Mouse (Mus musculus): ENCODE results near the gene Taar4. TPM values are rescaled to one million over a fixed set of nuclear protein-coding genes. Genes with fewer than 3 reads are reported as not detected.

Taar4 gene
- polyA plus RNA-seq (2012; rRNA removed), result not detected in 2 replicates

DNA sequence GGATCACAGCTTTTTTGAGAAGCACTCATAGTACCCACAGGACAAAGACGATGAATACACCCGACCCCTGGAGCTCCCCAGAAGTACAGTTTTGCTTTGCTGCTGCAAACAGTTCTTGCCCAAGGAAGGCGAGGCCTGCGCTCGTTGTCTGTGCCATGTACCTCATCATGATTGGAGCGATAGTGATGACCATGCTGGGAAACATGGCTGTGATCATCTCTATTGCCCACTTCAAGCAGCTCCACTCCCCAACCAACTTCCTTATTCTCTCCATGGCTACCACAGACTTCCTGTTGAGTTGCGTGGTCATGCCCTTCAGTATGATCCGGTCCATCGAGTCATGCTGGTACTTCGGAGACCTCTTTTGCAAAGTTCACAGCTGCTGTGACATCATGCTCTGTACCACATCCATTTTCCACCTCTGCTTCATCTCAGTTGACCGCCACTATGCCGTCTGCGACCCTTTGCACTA lies at the start of gene Taar4:
Gene Taar4, plus strand, starts transcription at position 51 of the 472 bp plus-strand sequence.
- no peaks in the 10 kb centered on the region for H3K27me3 ChIP-seq (ENCODE audit: control insufficient read depth, insufficient read depth, low read length)
- H3K27ac ChIP-seq (ENCODE audit: insufficient read depth, low read length), result no peak within 1 kb of the TSS
- WGBS, result 94% methylated on average over 13 of the region's 13 CpGs
- no peak for TF ChIP-seq POLR2A (IDR thresholded peaks at IDR 0.05; ENCODE audit: borderline replicate concordance, insufficient read depth, low read length)
- no peak for DNase-seq
- H3K4me3 ChIP-seq (replicated peaks; ENCODE audit: insufficient read depth, low read depth, low read length), result no peak within 1 kb of the TSS
- peaks cover 2% of the 10 kb centered on the region; the same call in 1 of the 2 replicates for H3K4me1 ChIP-seq (ENCODE audit: control insufficient read depth, insufficient read depth, low read length)

DNA sequence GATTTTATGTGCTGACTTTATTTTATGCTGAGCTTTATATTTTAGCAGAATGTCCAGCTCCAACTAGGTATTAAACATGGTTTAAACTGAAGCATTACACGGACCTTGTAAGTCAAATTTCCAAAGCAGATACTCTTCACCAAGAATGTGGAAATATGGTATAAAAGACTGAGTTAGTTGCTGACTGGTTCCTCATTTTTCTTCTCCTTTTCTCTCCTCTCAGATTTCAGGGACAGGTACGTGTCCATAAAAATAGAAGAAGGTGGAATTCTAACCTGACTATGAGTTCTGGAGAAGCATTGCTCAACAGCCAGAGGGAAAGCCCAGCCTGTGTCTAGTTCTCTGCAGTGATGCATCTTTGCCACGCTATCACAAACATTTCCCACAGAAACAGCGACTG lies 40.2 kb upstream of the Taar4 start, which contains the start of gene Taar1:
Gene Taar1, plus strand, starts transcription at position 301 of the 400 bp plus-strand sequence.
- no peak for TF ChIP-seq CTCF (IDR thresholded peaks at IDR 0.05; ENCODE audit: borderline replicate concordance, insufficient read depth, low read depth, low read length)
- TF ChIP-seq POLR2A (IDR thresholded peaks at IDR 0.05; ENCODE audit: borderline replicate concordance, insufficient read depth, low read length), result no peak
- WGBS, result 94% methylated on average over 4 of the region's 4 CpGs
- Histone ChIP-seq H3K27ac (ENCODE audit: insufficient read depth, low read length) (no peak within 1 kb of the TSS), H3K4me3 (replicated peaks; ENCODE audit: insufficient read depth, low read depth, low read length) (no peak within 1 kb of the TSS), H3K27me3 (ENCODE audit: control insufficient read depth, insufficient read depth, low read length) (no peaks in the 10 kb centered on the region), H3K4me1 (ENCODE audit: control insufficient read depth, insufficient read depth, low read length) (no peaks in the 10 kb centered on the region)
- DNase-seq, result no peak

DNA sequence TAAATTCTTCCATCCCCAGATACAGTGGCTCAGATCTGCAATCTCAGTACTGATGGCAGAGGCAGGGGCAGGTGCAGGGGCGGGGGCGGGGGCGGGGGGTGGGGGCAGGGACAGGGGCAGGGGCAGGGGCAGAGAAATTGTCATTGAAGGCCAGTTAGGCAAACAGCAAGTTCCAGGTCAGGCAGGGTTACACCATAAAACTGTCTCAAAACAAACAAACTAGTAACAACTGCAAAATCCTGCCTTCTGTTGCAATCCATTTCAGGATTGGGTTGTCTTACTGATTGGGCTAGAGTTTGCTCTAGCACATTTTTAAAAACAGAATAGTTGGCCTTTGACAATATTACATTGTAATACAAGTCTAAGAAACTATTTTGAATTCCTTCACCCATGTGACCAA lies 37.8 kb upstream of the Taar4 start:
- H3K4me1 ChIP-seq (ENCODE audit: control insufficient read depth, insufficient read depth, low read length), result no peaks in the 10 kb centered on the region
- H3K27me3 ChIP-seq (ENCODE audit: control insufficient read depth, insufficient read depth, low read length), result no peaks in the 10 kb centered on the region
- no peak overlapping the region for H3K27ac ChIP-seq (ENCODE audit: insufficient read depth, low read length)
- no peak for DNase-seq
- no peak overlapping the region for H3K4me3 ChIP-seq (replicated peaks; ENCODE audit: insufficient read depth, low read depth, low read length)
- TF ChIP-seq CTCF (IDR thresholded peaks at IDR 0.05; ENCODE audit: borderline replicate concordance, insufficient read depth, low read depth, low read length), result no peak
- TF ChIP-seq POLR2A (IDR thresholded peaks at IDR 0.05; ENCODE audit: borderline replicate concordance, insufficient read depth, low read length), result no peak
- 78% methylated on average over 3 of the region's 3 CpGs for WGBS

DNA sequence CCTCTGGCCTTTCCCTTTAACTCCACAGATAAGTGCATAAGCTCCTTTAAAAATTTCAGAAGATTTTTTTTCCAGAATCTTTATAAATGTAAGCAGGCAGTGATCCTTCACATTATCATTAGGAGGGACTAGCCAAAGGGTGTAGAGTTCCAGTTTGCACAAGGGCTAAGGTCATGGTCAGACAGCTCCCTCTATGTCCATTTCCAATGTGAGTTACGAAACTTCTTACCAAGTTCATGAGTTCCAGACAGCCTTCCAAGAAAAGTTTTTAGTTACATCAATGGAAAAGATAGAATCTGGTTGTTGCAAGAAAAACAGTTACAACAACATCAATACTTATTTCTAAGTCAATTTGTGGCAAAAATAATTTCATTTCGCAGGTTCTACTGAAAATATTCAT lies 36.4 kb upstream of the Taar4 start:
- 87% methylated on average over 2 of the region's 2 CpGs for WGBS
- H3K27ac ChIP-seq (ENCODE audit: insufficient read depth, low read length), result no peak overlapping the region
- no peak for DNase-seq
- no peak for TF ChIP-seq CTCF (IDR thresholded peaks at IDR 0.05; ENCODE audit: borderline replicate concordance, insufficient read depth, low read depth, low read length)
- no peak for TF ChIP-seq POLR2A (IDR thresholded peaks at IDR 0.05; ENCODE audit: borderline replicate concordance, insufficient read depth, low read length)
- H3K27me3 ChIP-seq (ENCODE audit: control insufficient read depth, insufficient read depth, low read length), result no peaks in the 10 kb centered on the region
- H3K4me1 ChIP-seq (ENCODE audit: control insufficient read depth, insufficient read depth, low read length), result no peaks in the 10 kb centered on the region
- H3K4me3 ChIP-seq (replicated peaks; ENCODE audit: insufficient read depth, low read depth, low read length), result no peak overlapping the region

DNA sequence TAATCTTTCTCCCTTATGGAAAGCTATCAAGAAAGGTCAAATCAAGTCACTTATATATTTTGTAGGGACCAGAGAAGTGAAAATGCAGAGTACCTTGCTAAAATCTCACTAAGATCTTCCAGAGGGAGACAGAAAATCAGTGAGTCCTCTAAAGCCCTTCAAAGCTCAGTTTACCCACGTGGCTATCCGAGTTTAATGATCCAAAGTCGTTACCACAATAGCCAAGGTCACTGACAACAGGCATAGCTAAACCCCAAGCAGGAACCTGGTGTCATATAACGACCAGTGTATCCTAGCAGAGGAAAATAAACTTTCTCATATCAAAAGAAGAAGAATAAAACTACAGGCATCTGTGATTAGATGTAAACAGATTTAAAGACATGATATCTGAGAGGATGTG lies 22.7 kb upstream of the Taar4 start:
- no peak for DNase-seq
- Histone ChIP-seq H3K27me3 (ENCODE audit: control insufficient read depth, insufficient read depth, low read length) (no peaks in the 10 kb centered on the region), H3K4me3 (replicated peaks; ENCODE audit: insufficient read depth, low read depth, low read length) (no peak overlapping the region), H3K27ac (ENCODE audit: insufficient read depth, low read length) (no peak overlapping the region), H3K4me1 (ENCODE audit: control insufficient read depth, insufficient read depth, low read length) (no peaks in the 10 kb centered on the region)
- no peak for TF ChIP-seq POLR2A (IDR thresholded peaks at IDR 0.05; ENCODE audit: borderline replicate concordance, insufficient read depth, low read length)
- TF ChIP-seq CTCF (IDR thresholded peaks at IDR 0.05; ENCODE audit: borderline replicate concordance, insufficient read depth, low read depth, low read length), result no peak
- 56% methylated on average over 4 of the region's 4 CpGs for WGBS

DNA sequence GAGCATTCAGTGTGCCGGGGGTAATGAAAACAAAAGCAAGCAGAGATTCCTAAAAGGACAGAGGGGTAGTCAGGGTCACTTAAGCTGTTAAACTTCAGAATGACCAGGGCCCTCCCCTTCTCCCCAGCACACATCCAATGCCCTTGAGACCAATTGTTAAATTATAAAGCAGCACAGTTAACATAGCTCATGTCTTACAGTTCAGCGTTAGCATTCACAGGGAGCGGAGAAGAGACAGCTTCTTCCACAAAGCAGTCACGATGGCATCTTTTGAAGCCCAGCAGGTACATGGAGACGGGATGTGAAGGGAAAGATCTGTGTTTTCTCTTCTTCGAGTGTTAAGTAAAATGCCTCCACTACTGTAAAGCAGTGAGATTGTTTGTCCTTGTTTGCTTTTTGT lies 22.0 kb upstream of the Taar4 start, which contains the start of gene Taar2:
Gene Taar2, plus strand, starts transcription at position 261 of the 400 bp plus-strand sequence.
- TF ChIP-seq POLR2A (IDR thresholded peaks at IDR 0.05; ENCODE audit: borderline replicate concordance, insufficient read depth, low read length) (no peak), CTCF (IDR thresholded peaks at IDR 0.05; ENCODE audit: borderline replicate concordance, insufficient read depth, low read depth, low read length) (no peak)
- no peak for DNase-seq
- WGBS, result 35% methylated on average over 6 of the region's 6 CpGs
- Histone ChIP-seq H3K4me1 (ENCODE audit: control insufficient read depth, insufficient read depth, low read length) (no peaks in the 10 kb centered on the region), H3K27ac (ENCODE audit: insufficient read depth, low read length) (no peak within 1 kb of the TSS), H3K27me3 (ENCODE audit: control insufficient read depth, insufficient read depth, low read length) (no peaks in the 10 kb centered on the region), H3K4me3 (replicated peaks; ENCODE audit: insufficient read depth, low read depth, low read length) (no peak within 1 kb of the TSS)

DNA sequence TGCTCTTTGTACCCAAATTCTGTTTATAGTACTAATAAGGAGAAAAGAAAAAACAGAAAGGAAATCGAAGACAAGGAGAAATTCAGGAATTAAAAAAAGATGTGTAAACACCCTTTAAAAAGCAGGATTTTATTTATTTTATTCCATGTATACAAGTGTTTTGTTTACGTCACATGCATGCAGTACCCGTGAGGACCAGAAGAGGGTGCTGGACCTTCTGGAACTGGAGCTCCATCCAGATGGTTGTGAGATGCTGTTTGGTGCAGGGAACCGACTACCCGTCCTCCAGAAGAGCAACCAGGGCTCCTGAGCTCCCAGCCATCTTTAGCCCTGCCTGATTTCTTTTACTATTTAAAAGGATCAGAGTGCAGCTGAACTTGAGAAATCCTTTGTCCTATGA lies 17.8 kb upstream of the Taar4 start:
- Histone ChIP-seq H3K27ac (ENCODE audit: insufficient read depth, low read length) (no peak overlapping the region), H3K4me3 (replicated peaks; ENCODE audit: insufficient read depth, low read depth, low read length) (no peak overlapping the region), H3K4me1 (ENCODE audit: control insufficient read depth, insufficient read depth, low read length) (no peaks in the 10 kb centered on the region), H3K27me3 (ENCODE audit: control insufficient read depth, insufficient read depth, low read length) (no peaks in the 10 kb centered on the region)
- TF ChIP-seq CTCF (IDR thresholded peaks at IDR 0.05; ENCODE audit: borderline replicate concordance, insufficient read depth, low read depth, low read length) (0 out of 2 replicates have a peak, but pooled peaks have one; percentile 8), POLR2A (IDR thresholded peaks at IDR 0.05; ENCODE audit: borderline replicate concordance, insufficient read depth, low read length) (no peak)
- no peak for DNase-seq
- WGBS, result 87% methylated on average over 5 of the region's 5 CpGs

DNA sequence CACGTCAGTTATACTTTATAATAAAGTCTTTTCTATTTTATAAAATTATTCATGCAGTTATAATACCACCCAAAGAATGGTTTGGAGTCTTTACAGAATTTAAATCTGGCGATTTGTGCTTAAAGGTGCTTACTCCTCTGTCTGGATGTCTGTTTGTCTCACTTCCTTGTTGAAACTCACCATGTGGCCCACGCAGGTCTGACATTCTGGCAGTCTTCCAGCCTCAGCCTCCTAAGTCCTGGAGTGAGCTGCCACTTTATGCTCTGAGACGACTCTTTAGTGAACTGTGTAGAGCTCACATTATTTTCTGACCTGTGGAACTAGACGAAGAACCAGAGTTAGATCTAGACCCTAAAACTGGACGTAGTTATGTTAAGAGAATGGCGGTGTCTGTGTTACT lies 12.3 kb upstream of the Taar4 start:
- Histone ChIP-seq H3K4me3 (replicated peaks; ENCODE audit: insufficient read depth, low read depth, low read length) (no peak overlapping the region), H3K27ac (ENCODE audit: insufficient read depth, low read length) (no peak overlapping the region), H3K27me3 (ENCODE audit: control insufficient read depth, insufficient read depth, low read length) (no peaks in the 10 kb centered on the region), H3K4me1 (ENCODE audit: control insufficient read depth, insufficient read depth, low read length) (peaks cover 12% of the 10 kb centered on the region)
- TF ChIP-seq CTCF (IDR thresholded peaks at IDR 0.05; ENCODE audit: borderline replicate concordance, insufficient read depth, low read depth, low read length), result no peak
- no peak for TF ChIP-seq POLR2A (IDR thresholded peaks at IDR 0.05; ENCODE audit: borderline replicate concordance, insufficient read depth, low read length)
- DNase-seq, result peak in 1 of 2 experiments; percentile 30
- WGBS, result 43% methylated on average over 7 of the region's 7 CpGs

Data from cerebellum, adult 2 months (tissue).